Mouse (Mus musculus): ENCODE measurements at regions not wholly inside any gene's neighbourhood (a gene's known extent, or its start where the extent isn't known, plus 50 kb on each side); places are given as distances from the start of the nearest gene placed in this dataset.

DNA sequence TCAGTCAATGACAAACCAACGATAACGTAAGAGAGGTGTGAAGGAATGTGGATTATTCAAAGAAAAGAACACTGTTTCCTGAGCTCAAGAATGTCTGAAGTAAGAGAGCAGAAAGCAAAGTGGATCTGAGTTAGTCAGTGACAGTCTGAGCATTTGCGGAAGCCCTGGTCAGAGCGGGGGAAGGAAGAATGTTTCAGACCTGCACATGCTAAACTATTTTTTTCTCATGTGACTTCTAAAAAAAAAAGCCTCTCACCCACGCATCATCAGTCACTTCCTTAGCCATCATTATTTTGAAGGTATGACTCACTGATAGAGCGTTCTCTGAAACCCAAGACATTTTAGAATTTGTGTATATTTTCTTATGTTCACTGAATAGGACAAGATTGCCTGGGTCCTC, 70.2 kb upstream of the Rasa1 start:
- TF ChIP-seq CTCF (IDR thresholded peaks at IDR 0.05; ENCODE audit: low read depth) = no peak
- no peak for TF ChIP-seq EP300 (IDR thresholded peaks at IDR 0.05; ENCODE audit: low read depth)

All from heart, postnatal 0 days (tissue).